Mouse (Mus musculus) erythroblast, embryonic 14.5 days (primary cell): ENCODE data around the gene Ankrd16.

Source experiments
- GATA1 ChIP-seq: IDR thresholded peaks from 2 replicates; pipeline ENCODE4 v1.6.1; 2012; ENCODE audit warnings: low read length, inconsistent platforms, mixed read lengths
- TAL1 ChIP-seq: IDR thresholded peaks from 3 replicates; pipeline ENCODE4 v1.6.1; 2012; ENCODE audit warnings: low read length, inconsistent platforms, mixed read lengths

DNA sequence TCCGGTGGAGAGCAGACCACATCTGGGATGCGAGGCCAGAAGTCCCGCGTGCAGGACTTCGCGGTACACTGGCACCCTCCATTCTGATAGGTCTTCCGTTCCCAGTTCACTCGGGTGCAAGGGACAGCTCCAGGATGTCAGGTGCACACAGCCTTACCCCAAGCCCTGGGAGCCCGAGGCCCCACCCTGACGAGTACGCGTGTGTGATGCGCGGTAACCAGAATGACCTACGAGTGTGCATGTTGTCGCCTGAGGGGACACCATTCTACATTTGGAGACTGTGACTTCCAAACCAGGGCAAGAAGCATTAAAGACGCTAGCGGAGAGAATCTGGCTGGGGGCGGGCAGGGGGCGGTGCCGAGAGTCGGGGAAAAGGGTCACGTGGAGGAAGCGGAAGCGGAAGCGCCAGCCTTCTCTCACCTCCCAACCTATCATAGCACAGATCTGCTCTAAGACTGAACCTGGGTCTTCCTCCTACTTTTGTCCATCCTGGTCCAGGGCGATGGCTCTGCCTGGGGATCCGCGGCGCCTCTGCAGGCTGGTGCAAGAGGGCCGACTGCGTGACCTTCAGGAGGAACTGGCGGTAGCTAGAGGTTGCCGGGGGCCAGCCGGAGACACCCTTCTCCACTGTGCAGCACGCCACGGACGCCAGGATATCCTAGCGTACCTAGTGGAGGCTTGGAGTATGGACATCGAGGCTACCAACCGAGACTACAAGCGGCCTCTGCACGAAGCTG, 579 bp downstream of the Ankrd16 start:
- TF ChIP-seq GATA1 (no peak), TAL1 (no peak)
